Mouse (Mus musculus): Measurements from ENCODE around the gene Moxd1.

The Moxd1 gene

DNA sequence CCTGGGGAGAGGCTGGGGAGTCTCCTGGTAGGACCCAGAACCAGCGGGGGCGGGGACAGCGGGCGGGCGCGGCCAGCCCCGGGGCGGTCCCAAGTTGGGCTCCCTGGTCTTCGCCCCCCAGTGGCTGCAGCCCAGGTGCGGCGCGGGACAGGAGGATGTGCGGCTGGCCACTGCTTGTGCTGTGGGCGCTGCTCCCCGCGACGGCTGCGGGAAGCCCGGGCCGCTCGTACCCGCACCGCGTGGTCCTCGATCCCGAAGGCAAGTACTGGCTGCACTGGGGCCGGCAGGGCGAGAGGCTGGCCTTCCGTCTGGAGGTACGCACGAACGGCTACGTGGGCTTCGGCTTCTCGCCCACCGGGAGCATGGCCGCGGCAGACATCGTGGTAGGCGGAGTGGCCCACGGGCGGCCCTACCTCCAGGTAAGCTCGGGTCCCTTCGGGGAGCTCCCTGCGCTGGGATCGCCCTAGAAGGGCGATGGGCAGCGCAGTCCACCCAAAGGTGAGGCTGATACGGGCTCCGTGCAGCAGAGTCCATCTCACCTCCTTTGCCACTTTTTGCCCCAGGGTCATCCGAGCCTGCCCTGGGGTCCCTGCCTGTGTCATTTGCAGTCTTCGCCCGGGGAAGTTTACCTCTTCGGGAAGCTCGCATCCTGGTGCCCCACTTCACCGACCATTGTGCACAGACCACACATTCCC lies at the start of gene Moxd1:
Gene Moxd1, plus strand, starts transcription at position 69 of the 695 bp plus-strand sequence.
- peak; percentile 24 to 67 for DNase-seq

DNA sequence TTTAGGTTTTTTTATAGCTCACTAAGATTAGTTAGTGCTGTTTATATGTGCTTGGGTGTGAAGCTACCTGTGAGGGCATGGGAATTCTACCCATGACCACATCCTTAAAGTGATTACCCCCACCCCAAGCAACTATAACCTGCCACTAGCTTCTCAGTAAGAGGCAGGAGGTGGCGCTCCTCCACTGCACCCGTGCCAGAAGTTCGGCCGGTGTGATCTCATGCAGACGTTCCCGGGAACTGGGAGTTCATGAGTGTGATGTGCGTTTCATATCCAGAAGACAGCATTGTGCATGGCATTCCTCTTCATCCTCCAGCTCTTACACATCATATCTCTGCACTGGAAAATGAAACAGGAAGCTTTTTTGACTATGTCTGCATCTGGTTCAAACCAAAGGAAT lies 32.9 kb upstream of the Moxd1 start:
- DNase-seq, result peak in 1 of 2 experiments; percentile 23

DNA sequence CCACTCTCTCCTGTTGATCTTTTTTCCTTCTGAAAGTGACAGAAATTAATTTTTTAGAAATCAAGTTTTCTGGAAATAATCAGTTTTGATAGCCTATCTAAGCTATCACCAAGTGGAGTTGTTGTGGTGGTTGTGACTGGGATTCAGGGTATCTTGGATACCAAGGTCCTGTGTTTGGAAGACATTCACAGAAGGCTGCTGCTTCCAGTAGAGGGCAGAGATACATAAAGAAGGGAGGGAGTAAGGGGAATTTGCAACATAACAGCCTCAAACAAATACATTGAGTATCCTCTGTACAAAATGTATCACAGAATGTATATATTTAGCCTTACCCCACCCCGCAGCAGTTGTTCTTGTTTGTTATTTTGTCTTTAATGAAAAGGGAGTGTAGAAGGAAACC lies 31.3 kb upstream of the Moxd1 start:
- DNase-seq, result no peak

DNA sequence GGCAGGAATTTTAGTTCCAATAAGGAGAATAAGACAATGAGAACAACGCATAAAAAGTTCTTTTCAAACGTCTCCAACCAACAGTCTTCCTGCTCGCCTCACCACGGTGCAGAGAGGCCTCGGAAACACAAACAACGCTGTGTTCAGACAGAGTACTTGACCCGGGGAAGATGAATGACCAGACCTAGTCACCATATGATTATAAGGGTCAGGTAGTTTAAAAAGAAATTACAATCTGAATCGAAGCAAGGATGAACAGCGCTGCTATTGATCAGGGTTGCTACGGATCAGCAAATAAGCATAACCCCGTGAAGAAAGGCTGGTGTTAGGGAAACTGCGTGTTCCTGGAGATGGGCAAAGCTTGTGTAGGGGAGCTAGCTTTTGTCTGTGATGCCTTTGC lies 24.0 kb upstream of the Moxd1 start:
- DNase-seq, result no peak

DNA sequence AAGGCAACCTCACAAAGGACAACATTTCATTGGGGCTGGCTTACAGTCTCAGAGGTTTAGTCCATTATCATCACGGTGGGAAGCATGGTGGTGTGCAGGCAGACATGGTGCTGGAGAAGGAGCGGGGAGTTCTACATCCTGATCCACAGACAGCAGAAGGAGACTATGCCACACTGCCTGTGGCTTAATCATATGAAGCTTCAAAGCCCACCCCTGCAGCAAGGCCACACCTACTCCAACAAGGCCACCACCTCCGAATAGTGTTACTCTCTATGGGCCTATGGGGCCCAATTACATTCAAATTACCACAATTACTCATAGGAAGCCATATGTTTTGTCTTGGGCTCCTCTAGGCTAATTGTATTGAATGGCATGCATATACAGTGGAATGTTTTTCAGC lies 23.2 kb upstream of the Moxd1 start:
- DNase-seq, result no peak

DNA sequence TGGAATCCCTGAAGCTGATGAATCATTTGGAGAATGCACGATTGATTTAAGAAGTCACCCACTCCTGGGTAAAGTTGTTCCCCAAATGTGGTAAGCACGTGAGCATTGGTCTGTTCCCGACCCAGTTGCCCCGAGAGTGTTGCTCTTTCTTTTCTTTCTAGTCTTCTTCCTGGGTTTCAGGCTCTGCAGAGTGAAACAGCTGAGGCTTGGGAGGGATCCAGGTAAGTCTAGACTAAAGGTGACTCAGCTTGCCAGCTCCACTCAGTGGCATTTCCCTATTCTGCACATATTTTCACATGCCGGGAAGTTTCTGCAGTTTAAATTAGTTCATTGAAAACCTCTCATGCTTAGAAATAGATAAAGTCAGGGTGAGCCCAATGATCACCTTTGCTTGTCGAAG lies 13.2 kb upstream of the Moxd1 start:
- peak; percentile 10 to 31 for DNase-seq

DNA sequence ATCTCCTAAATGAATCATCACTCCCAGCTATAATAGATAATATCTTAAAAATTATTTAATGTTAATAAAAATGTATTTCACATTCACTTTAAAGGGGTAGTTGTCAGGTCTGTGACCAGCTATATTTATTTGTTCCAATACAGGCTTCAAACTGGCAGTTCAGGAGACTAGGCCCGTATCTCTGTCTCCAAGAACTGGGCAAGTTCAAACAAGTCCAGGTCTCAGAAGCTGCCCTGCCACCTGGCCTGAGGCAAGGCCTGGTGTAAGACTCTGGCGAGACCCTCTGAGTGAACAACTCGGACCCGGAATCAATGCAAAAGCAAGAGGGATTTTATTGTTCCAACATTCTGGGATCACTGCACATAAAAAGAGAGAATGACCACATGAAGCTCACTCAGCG lies 10.0 kb upstream of the Moxd1 start:
- DNase-seq, result no peak

DNA sequence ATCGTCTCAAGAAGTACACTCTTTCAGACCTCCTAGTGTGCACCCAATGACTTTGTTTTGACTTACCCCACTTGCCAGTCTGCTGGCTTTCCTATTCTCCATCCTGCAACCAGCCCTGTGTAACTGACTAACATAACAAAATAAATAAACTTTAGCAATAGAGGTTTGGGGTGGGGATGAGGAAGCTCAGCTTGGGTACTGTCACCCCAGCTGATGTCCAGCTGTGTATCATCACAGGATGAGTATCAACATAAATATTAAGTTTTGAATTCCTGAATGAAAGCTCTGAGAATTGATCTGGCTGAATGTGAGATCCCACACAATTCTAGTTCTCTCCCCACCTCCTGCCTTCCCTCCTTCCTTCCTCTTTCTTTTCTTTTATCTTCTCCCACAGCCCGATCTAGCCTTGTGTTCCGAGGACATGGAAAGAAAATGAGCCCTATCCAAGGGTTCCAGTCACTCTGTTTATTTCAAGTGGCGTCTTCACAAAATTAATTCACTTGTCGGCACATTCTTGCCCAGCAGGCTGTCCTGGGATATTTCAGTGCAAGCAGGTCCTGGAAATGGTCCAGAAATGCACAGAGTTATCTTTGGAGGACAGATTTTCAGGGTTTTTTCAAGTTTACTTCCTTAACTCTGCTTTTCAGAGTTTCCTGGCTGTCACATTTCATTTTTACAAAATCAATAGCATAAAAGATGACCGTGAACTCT lies 5.6 kb upstream of the Moxd1 start:
- no peak for DNase-seq

DNA sequence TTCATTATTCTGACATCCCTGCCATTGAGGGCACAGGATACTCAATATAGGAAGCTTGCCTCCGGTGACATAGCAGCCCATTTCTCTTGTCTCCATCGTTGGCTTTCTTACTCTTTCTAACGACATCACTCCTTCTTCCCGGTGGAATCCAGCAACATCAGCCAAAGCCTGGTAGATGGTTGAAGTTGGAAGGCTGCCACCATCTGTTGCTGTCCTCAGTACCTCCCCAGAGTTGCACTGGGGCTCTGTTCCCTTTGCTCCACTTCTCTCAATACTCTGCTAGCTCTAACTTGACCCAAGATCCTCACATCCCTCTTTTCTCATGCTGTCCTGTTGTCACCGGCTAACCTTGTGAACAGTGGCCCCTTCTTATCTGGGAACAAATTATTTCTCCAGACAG lies 2.4 kb upstream of the Moxd1 start:
- DNase-seq, result no peak

DNA sequence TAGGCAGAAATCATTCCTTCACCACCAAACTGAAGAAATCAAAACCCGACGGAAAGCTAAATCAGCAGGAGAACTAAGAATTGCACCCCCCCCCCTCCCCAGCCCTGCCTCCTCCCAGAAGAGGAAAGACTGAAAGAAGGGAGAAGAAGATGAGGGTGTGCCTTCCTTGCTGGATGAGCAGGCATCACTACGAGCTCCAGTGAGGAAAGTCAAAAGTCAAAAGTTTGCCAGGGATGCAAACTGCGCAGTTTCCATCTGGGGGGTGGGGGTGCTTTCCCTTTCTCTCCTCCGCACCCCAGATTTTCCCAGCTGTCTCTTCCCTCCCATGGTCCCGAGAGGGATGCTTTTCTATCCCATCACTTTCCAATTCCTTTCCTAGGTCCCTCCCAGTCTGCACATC lies 406 bp upstream of the Moxd1 start:
- no peak for DNase-seq

DNA sequence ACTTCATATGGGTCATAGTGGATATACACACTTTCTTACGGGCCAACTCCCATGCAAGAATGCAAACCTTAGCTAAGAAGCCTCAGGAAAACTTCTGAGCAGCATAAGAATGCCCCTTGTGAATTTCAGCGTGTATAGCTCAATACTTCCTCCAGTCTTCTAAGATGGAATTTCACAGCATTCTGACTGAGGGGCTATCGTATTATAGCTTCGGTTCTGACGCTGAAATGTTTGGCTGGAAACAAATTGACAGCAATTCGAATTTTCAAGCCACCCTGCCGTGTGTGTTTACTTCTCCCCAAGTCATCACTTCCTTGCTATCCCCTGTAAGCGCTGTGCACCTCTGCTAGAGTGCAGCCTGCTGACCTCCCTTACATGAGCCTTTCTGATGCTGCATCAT lies 1.3 kb downstream of the Moxd1 start:
- DNase-seq, result no peak

DNA sequence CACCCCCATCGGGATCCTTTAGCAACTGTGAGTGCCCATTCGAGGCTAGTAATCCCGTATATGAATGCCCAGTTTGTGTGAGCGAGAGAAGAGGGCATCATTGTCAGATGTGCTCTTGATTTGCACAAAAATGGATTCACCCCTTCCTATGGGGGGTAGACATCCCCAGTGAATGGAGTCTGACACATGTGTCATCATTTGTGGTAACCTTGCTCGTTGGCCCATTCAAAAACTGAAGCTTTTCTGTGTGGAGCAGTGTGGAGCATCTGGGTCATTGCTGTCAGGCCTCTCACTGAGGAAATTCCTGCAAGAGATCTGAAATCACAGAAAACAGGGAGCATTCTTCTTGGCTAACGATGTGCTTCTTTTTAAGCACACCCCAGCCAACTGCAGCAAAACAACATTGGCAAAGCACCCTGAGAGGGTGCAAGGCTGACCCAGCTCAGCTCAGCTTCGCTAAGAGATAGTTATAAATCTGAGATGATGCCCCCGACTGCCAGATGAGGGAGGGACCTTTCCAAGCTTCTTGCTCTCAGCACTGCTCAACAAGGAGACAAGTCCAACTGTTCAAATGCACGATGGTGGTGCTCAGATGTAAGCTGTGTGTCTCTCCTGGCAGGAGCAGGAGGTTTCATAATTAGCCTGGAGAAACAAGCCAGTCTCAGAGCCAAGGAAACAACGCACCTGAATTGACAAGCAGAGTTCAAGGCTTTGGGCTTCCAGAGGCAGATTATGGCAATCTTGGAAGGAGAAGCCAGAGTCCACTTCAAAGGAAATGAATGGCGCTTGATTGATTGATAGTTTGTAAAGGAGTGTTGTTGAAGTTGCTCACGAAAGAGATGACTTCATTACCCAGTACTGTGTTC lies 5.2 kb downstream of the Moxd1 start:
- no peak for DNase-seq

DNA sequence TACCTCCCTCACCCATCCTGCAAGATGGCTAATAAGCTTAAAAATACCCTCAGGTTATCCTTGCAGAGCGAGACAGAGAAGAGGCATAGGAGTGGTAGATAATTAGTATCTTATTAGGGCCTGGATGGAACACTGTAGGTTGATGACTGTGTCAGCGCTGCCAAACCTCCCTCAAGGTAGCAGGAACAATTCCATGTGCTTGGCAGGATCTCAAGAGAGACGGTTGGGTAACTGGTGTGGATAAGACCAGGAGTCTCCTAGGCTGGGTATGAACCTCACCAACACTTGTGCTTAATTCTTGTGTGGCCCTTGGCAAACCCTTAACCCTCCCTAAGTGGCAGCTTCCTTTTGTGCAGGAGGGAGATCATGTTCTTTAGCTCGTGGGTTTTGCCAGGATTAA lies 9.0 kb downstream of the Moxd1 start:
- no peak for DNase-seq

DNA sequence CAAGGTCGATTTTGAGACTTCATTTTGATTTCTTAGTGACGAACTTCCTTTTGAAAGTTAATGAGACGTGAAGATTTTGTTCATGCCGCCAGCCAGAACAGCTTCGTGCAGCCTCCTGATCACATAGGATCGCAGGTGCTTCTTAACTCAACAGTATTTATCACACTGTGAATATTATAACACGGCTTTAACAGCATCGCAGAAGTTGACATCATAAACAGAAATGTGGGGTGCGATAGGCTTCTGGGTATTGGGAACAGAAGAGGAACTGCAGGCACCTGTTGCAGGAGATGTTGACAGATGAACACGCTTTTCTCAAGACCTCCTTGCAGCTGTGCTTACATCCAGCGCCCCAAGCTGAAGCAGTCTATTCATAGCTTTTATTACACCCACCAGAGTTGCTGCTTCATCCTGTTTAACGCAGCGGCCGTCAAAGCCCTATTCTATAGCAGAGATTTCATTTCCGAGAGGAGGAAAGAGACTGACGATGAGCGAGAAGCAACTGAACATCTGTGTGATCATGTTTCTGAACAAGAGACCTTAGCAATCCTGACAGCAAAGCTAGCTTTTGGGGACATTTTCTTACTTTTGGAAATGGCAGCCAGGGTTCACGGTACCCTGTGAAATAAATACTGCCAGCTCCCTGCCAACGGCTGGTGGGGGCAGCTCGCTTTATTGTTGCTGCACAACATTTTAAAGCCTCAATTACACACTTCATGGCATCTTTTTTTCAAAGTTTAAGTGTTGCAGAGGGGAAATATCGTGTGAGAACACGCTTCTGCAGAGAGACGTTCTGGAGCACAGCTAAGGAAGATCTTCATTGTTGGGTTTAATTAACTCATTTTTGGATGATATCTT lies 12.3 kb downstream of the Moxd1 start:
- DNase-seq, result no peak

DNA sequence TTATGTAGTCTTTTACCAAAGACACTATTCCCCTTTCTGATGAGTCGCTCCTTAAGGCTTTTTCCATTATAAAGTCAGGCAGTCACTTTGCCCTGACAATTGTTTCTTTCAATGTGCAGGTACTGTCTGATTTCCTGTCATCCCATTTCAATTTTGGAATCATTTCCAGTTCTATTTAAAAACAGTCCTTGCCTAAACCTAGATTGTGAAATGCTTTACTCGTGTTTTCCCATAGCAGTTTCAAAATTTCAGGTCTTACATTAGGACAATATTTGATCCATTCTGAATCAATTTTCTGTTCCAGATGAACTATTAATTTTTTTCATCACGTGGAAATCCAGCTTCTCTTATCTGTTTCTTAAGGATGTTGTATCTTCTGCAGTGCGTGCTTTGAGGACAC lies 23.5 kb downstream of the Moxd1 start:
- no peak for DNase-seq

DNA sequence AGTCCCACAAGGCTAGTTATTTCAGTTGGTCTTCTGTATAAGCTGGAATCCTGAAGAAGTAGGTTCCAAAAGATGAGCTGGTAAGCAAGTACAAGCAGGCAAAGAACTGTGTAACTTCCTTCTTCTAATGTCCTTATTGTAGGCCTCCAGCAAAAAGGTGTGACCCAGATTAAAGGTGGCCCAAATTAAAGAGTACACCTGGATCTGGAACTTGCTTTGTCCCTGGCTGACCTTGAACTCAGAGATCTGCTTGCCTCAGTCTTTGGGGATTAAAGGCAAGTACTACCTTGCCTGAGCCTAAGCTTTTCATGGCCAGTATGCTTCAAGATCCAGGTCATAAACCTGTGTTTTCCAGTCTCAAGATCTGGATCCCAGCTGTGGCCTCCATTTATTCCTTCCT lies 24.8 kb downstream of the Moxd1 start:
- DNase-seq, result no peak

DNA sequence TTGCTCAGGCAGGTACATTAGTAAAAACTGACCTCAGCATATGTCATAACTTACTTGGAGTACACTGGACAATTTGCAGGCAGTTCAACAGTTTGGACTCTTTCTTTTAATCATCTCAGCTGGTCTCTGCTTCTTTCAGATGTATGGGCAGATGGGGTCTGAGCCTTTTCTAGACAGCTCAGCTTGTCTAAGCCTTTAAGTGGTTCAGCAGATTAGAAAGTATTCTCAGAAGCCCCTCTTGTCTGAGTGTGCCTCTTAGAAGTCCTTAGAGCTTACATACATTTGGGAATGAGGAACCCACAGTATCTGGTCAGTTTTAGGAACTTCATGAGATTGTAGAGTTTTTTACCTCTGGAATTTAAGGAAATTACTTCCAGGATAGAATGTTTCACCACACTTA lies 28.3 kb downstream of the Moxd1 start:
- DNase-seq, result no peak

DNA sequence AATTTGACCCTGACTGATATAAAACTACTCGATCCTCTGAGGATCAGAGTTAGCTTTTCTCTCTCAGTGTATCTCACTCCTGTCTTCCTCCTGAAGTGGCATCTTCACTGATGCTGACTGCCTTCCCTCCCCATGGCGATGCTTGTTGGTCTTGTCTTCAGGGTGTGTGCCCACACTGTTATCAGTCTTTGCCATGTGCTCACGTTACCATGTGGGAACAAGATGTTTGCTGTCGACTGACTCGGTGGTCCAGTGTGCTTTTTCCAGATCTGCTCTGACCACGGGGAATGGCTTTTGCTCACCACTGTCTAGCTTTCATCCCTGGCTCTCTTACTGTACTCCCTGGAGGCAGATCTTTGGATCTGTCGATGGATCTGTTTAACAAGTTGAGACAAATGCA lies 34.8 kb downstream of the Moxd1 start:
- DNase-seq, result no peak

DNA sequence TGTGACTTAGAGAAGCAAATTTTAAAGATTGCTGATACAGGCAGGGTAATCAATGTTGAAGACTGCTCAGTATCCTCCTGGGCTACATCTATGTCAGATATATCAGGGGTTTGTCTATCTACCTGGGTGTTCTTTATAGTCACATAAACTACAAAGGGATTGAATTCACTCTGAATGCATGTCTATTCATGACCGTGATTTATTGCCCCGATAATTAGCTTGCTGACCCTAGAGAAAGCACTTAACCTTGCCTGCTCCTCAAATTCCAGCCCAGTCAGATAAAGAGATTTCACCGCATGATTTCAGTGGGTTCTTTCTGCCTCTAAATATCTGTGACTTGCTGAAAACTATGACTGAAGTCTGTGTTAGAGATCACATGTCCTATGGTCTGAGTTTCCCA lies 35.6 kb downstream of the Moxd1 start:
- no peak for DNase-seq

DNA sequence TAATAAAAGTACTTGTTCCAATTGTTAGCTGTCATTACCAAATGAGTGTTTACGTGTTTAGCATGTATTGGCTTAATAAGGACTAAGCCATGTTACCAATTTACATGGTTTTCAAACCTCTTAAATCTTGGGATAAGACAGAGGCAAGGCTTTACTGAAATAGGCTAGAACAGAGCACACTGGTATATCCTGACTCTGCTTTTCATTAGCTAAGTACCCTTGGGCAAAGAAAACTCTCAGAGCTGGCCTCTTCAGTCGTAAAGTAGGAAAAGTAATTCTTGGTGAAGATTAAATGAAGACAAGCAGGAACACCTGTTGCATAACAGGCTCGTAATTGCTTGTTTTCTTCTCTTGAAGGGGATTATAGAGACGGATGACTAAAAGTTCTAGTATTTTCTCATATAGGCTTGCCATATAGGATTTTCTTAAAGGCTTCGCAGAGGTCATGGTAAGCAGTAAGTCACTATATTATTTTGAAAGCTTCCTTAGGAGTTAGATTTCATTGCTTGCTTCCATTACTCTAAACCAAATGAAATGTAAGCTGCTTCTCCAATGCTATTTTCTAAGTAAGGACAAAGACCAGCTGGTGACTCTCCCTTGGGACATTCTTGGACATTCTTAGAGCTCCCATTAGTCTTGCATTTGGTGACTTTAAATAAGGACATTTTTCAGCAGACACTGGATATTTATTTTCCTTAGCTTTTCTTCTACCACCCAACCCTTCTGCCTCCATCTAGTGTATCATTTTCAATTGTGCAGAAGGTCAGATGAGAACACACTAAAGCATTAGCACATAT lies 36.7 kb downstream of the Moxd1 start:
- DNase-seq, result peak in 1 of 2 experiments; percentile 8

DNA sequence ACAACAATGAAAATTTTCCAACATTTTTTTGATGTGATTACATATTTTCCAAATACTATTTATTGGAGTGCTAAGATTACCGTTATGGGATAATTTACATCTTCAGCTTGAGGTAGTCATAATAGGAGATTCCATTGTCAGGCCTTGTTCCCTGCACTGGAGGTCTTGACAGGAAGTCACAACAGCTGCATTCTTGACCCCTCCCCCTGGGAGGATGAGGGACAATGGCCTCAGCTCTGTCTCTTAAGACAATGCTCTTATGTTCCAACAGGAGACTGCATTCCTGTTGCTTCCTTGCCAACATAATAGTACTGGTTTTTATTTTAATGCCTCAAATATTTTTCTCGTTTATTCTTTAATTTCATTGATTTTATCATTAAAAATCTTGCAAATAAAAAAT lies 44.2 kb downstream of the Moxd1 start:
- no peak for DNase-seq

DNA sequence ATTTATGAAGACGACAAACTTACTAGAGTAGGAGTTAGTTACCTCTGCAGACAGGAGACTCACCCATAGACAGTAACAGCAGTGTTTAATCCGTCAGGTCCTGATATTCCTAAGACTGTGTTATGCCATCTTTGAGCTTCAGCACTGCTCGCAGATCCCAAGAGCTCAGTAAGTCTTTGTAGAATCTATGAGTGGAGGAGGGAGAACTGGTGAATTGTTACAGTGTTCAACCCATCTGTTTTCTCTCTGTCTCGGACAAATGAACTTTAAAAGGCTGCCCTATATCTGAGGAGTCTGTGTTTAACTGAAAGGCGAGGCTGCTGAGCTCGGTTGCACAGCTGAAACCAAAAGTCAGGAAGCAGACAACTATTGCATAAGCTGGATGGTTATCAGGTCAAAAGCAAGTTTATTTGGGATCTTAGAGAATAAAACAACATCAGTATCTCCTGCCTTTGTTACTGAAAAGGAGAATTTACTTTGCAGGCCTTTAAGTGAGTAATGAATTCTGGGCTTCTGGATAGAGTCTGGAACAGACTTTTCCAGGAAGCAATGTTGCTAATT lies 47.8 kb downstream of the Moxd1 start:
- no peak for DNase-seq

All from kidney, postnatal 36 days (tissue).